ENCODE assay signal across 25 mouse cellular contexts in genomic region chr1:108390497-108390896, GRCm38 (mm10).
"Had no signal": no experiment of that assay in that cellular context is flagged by ENCODE, and none has a peak within 500 bp of the region (broad histone marks: within the 10 kb centered on the region; RNA-seq: fewer than 3 reads in every experiment).

No protein-coding gene starts in this region.

- ATAC-seq: hindbrain, embryonic 16.5 days; inflammation-experienced regulatory T-cells, adult 6 months; intestine, embryonic 15.5 days; intestine, postnatal 0 days had no signal

- H3K27ac ChIP-seq: gastrocnemius, adult 2 months; heart, adult 2 months; heart, embryonic 13.5 days; heart, embryonic 15.5 days; hindbrain, embryonic 10.5 days; hindbrain, embryonic 13.5 days; intestine, embryonic 15.5 days; layer of hippocampus, adult 2 months; limb, embryonic 10.5 days; limb, embryonic 12.5 days; liver, embryonic 13.5 days; liver, embryonic 15.5 days had no signal

- DNase-seq: gastrocnemius, adult 2 months; gastrocnemius, postnatal 10 days; gastrocnemius, postnatal 25 days; heart, adult 11 months; heart, adult 2 months; heart, postnatal 4 days; kidney, adult 18-20 months; kidney, adult 8-10 months; kidney, postnatal 10 days; kidney, postnatal 25 days; kidney, postnatal 4 days; liver; liver, embryonic 13.5 days had no signal

- H3K4me3 ChIP-seq: gastrocnemius, adult 2 months; heart, adult 2 months; heart, embryonic 13.5 days; heart, embryonic 15.5 days; hindbrain, embryonic 10.5 days; hindbrain, embryonic 13.5 days; intestine, embryonic 15.5 days; layer of hippocampus, adult 2 months; limb, embryonic 10.5 days; limb, embryonic 12.5 days; liver, embryonic 13.5 days; liver, embryonic 15.5 days had no signal
